Mouse (Mus musculus) layer of hippocampus, adult 2 months (tissue): ENCODE results near the gene Vmn1r26. TPM values are rescaled to one million over a fixed set of nuclear protein-coding genes. Genes with fewer than 3 reads are reported as not detected.
"Not testable (repeated sequence)": the region's sequence is repeated elsewhere in the genome, so short reads cannot be mapped to it uniquely, and the experiment has no call there.

Experiments used
- DNase-seq, 2 experiments: peaks; one replicate each; pipeline ENCODE4 v3.0.0; 2022; ENCODE audit warnings: low spot score in 2 of 2
- H3K27ac ChIP-seq: fragments of 200-600 bp; 2 replicates; pipeline ENCODE4 v1.8.1; 2022
- H3K4me3 ChIP-seq: fragments of 200-600 bp; 2 replicates; pipeline ENCODE4 v1.8.1; 2022; ENCODE audit warnings: mild to moderate bottlenecking
- CTCF ChIP-seq: fragments of 200-600 bp; conservative IDR thresholded peaks from 2 replicates; pipeline ENCODE4 v1.8.1; 2022; ENCODE audit warnings: antibody characterized with exemption, mild to moderate bottlenecking, moderate library complexity
- long read RNA-seq, 2 experiments: library from polyadenylated mRNA; stranded (forward); transcript quantifications; one replicate each; pipeline ENCODE4 v2.0.0; 2021; ENCODE audit warnings: borderline mapping rate in 2 of 2
- total RNA-seq, 2 experiments: library from RNA; stranded (reverse); gene quantifications; 2 replicates each; pipeline ENCODE4 v1.2.3; 2021

Vmn1r26 gene
- total RNA-seq = not detected
- long read RNA-seq, experiment 1 = 0 reads
- long read RNA-seq, experiment 2 = 0 reads

DNA sequence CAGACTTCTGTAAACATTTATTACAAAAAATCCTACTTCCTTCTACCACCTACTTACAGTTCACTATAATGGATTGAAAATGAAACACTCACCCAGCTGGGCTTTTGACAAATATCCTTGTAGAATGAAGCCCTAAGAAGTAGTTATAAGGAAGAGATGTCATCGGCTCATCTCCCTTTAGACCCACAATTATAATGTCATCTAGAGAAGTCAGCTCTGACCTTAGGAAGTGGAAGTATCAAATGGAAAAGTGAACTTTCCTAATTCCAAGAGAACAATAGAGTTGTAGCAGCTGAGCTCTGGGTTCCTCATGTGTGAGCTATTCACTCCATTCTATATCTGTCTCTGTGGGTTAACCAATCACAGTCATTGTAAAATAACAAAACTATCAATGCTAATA is at the start of gene Vmn1r26:
TSS of gene Vmn1r26 (minus strand) at position 101 of the 400 bp plus-strand sequence.
- H3K27ac ChIP-seq = no peak within 1 kb of the TSS
- no peak for DNase-seq
- TF ChIP-seq CTCF = no peak

DNA sequence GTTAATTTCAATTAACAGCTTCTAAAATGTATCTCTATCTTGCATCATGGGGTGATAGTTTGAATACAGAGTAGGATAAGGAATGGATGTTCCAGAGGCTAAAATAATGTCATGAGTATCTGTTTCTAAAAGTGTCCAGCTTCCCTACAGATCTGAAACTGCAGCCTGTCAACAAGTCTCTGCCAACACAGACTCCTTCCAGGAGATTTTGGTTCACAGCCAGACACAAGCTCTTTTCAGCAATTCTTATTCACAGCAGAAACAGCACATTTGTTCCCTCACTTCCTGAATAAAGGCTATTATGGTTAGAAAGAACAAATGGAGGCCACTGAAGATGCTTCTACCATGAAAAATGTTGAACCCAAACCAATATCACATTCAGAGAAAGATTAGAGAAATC is 29.1 kb upstream of the Vmn1r26 start:
- H3K27ac ChIP-seq = no peak overlapping the region
- no peak overlapping the region for H3K4me3 ChIP-seq
- TF ChIP-seq CTCF = no peak
- DNase-seq = no peak

More for the DNA sequence above, at the start of gene Vmn1r26:
- H3K4me3 ChIP-seq = no peak within 1 kb of the TSS

DNA sequence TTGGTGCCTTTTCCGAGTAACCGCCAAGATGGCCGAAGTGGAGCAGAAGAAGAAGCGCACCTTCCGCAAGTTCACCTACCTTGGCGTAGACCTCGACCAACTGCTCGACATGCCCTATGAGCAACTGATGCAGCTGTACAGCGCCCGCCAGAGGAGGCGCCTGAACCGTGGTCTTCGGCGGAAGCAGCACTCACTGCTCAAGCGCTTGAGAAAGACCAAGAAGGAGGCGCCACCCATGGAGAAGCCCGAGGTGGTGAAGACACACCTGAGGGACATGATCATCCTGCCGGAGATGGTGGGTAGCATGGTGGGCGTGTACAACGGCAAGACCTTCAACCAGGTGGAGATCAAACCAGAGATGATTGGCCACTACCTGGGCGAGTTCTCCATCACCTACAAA is 2.5 kb upstream of the Vmn1r26 start:
- H3K4me3 ChIP-seq, H3K27ac ChIP-seq, DNase-seq: not testable (repeated sequence)

DNA sequence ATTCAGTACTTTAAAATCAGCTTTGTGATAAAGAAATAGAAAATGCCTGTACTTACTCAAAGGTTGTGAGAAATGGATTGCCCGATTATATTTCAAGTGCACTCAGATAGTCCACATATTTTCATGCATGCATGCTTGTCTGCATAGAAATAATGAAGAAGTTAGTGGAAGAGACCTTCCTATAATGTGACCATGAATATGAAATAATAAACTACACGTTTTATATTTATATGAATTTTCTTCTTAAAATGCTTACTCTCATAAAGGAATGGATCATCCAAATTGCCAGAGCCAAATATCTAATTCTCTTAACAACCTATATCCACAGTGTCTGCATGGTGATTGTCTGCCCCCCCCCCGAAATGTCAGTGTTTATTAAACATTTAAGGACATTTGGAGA is 34.2 kb downstream of the Vmn1r26 start, which contains the start of gene Vmn1r25:
TSS of gene Vmn1r25 (minus strand) at position 101 of the 400 bp plus-strand sequence.
- TF ChIP-seq CTCF = no peak
- H3K4me3 ChIP-seq = no peak within 1 kb of the TSS
- no peak within 1 kb of the TSS for H3K27ac ChIP-seq
- DNase-seq = no peak

DNA sequence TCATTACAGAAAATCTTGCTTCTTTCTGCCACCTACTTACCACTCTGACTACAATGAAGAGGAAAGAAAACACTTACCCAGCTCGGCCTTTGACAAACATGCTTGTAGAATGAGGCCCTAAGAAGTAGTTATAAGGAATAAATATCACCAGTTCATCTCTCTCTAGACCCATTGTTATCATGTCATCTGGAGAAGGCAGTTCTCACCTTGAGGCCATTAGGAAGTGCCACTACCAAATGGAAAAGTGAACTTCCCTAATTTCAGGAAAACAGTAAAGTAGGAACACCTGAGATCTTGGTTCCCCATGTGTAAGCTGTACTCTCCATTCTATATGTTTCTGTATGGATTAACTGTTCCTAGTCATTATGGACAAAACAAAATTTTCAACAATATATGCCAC is 53.6 kb downstream of the Vmn1r26 start, which contains the start of gene Vmn1r24:
TSS of gene Vmn1r24 (minus strand) at position 101 of the 400 bp plus-strand sequence.
- H3K4me3 ChIP-seq, H3K27ac ChIP-seq, DNase-seq: not testable (repeated sequence)

Other genes starting within 250 kb of the Vmn1r26 start
- gene Vopp1, start 190.0 kb downstream of the Vmn1r26 start, total RNA-seq = 10 to 100 TPM; 65.9 to 70.5 TPM
- not detected for gene Vmn1r21, start 164.8 kb downstream of the Vmn1r26 start, total RNA-seq
- not detected for gene Vmn1r22, start 107.1 kb downstream of the Vmn1r26 start, total RNA-seq
- gene Vmn1r23, start 88.3 kb downstream of the Vmn1r26 start, total RNA-seq = not detected
- not detected for gene Vmn1r24, start 53.7 kb downstream of the Vmn1r26 start, total RNA-seq
- gene Vmn1r25, start 34.3 kb downstream of the Vmn1r26 start, total RNA-seq = not detected
- not detected for gene Vmn1r27, start 203.7 kb upstream of the Vmn1r26 start, total RNA-seq
- not detected for gene Vmn1r28, start 246.9 kb upstream of the Vmn1r26 start, total RNA-seq